7 mouse cellular contexts compared by ENCODE assay signal in genomic region chr19:38397004-38397403, GRCm38 (mm10). TPM values are rescaled to one million over a fixed set of nuclear protein-coding genes. Genes with fewer than 3 reads are reported as not detected.
DNase-seq lines count a peak whose midpoint lies in the region; ATAC-seq lines count a peak whose summit lies in the region.

No protein-coding gene starts in this region.

- peak overlapping the region; percentile 95 for H3K4me2 ChIP-seq in lung, embryonic 15.5 days
- peak overlapping the region; percentile 78 for H3K4me2 ChIP-seq in forebrain, embryonic 12.5 days
- peak overlapping the region; percentile 73 for H3K4me2 ChIP-seq in liver, embryonic 11.5 days
- peak overlapping the region; percentile 88 for H3K4me2 ChIP-seq in stomach, embryonic 16.5 days (ENCODE audit: low read depth, low read length)

- DNase-seq in lung, postnatal 10 days, result no peak
- no peak for DNase-seq in liver, embryonic 11.5 days (ENCODE audit: low spot score)
- DNase-seq in frontal cortex, postnatal 25 days (ENCODE audit: low spot score in 2 of 2), result no peak
- DNase-seq in layer of hippocampus, postnatal 14 days (ENCODE audit: low spot score in 2 of 2), result no peak

- H3K4me3 ChIP-seq in lung, embryonic 15.5 days, result no peak overlapping the region
- H3K4me3 ChIP-seq in forebrain, embryonic 12.5 days (replicated peaks), result peak overlapping the region; percentile 76
- H3K4me3 ChIP-seq in liver, embryonic 11.5 days (ENCODE audit: low read depth, low read length), result peak overlapping the region; percentile 62
- H3K4me3 ChIP-seq in stomach, embryonic 16.5 days (replicated peaks; ENCODE audit: low read length), result peak overlapping the region; percentile 71

- peaks cover 9% of the 10 kb centered on the region; the same call in 1 of the 2 replicates for H3K4me1 ChIP-seq in lung, embryonic 15.5 days
- peaks cover 15% of the 10 kb centered on the region for H3K4me1 ChIP-seq in forebrain, embryonic 12.5 days
- peaks cover 7% of the 10 kb centered on the region; the same call in 1 of the 2 replicates for H3K4me1 ChIP-seq in liver, embryonic 11.5 days (replicated peaks; ENCODE audit: control insufficient read depth, insufficient read depth, low read length)
- 0 out of 2 replicates have a peak, but pooled peaks cover 2% of the 10 kb centered on the region for H3K4me1 ChIP-seq in stomach, embryonic 16.5 days (ENCODE audit: control insufficient read depth, insufficient read depth, low read length)

- 53% methylated on average over 6 of the region's 6 CpGs for WGBS in lung, embryonic 15.5 days
- 22% methylated on average over 6 of the region's 6 CpGs for WGBS in forebrain, embryonic 12.5 days
- WGBS in liver, embryonic 11.5 days, result 61% methylated on average over 6 of the region's 6 CpGs
- WGBS in stomach, embryonic 16.5 days, result 54% methylated on average over 6 of the region's 6 CpGs

- no peak overlapping the region for H3K27ac ChIP-seq in lung, embryonic 15.5 days
- H3K27ac ChIP-seq in forebrain, embryonic 12.5 days, result no peak overlapping the region
- no peak overlapping the region for H3K27ac ChIP-seq in liver, embryonic 11.5 days (ENCODE audit: low read depth, low read length)
- no peak overlapping the region for H3K27ac ChIP-seq in stomach, embryonic 16.5 days (ENCODE audit: low read length)

- H3K9me3 ChIP-seq in lung, embryonic 15.5 days, result no peaks in the 10 kb centered on the region
- H3K9me3 ChIP-seq in forebrain, embryonic 12.5 days, result no peaks in the 10 kb centered on the region
- no peaks in the 10 kb centered on the region for H3K9me3 ChIP-seq in liver, embryonic 11.5 days (ENCODE audit: control insufficient read depth, low read length)
- no peaks in the 10 kb centered on the region for H3K9me3 ChIP-seq in stomach, embryonic 16.5 days (replicated peaks; ENCODE audit: control insufficient read depth, low read length)

- ATAC-seq in lung, embryonic 15.5 days (ENCODE audit: borderline replicate concordance, extremely low read depth, low FRiP score, low TSS enrichment), result no peak
- ATAC-seq in forebrain, embryonic 12.5 days (ENCODE audit: low FRiP score), result no peak
- ATAC-seq in liver, embryonic 11.5 days (replicated peaks; ENCODE audit: low FRiP score), result no peak
- ATAC-seq in stomach, embryonic 16.5 days (ENCODE audit: insufficient read depth, low FRiP score), result no peak

- H3K9ac ChIP-seq in lung, embryonic 15.5 days, result no peak overlapping the region
- no peak overlapping the region for H3K9ac ChIP-seq in forebrain, embryonic 12.5 days
- H3K9ac ChIP-seq in liver, embryonic 11.5 days (ENCODE audit: low read depth, low read length), result no peak overlapping the region; the same call in 1 of the 2 replicates
- no peak overlapping the region for H3K9ac ChIP-seq in stomach, embryonic 16.5 days (ENCODE audit: low read length)

- no peaks in the 10 kb centered on the region for H3K27me3 ChIP-seq in lung, embryonic 15.5 days
- H3K27me3 ChIP-seq in forebrain, embryonic 12.5 days, result no peaks in the 10 kb centered on the region
- H3K27me3 ChIP-seq in liver, embryonic 11.5 days (replicated peaks; ENCODE audit: control insufficient read depth, insufficient read depth, low read length), result no peaks in the 10 kb centered on the region
- H3K27me3 ChIP-seq in stomach, embryonic 16.5 days (ENCODE audit: control insufficient read depth, insufficient read depth, low read length), result no peaks in the 10 kb centered on the region

- H3K36me3 ChIP-seq in lung, embryonic 15.5 days, result no peaks in the 10 kb centered on the region
- 0 out of 2 replicates have a peak, but pooled peaks cover 4% of the 10 kb centered on the region for H3K36me3 ChIP-seq in forebrain, embryonic 12.5 days (replicated peaks)
- H3K36me3 ChIP-seq in liver, embryonic 11.5 days (ENCODE audit: control insufficient read depth, insufficient read depth, low read length), result no peaks in the 10 kb centered on the region
- H3K36me3 ChIP-seq in stomach, embryonic 16.5 days (ENCODE audit: control insufficient read depth, insufficient read depth, low read length), result no peaks in the 10 kb centered on the region

RNA-seq across cellular contexts. Expression of gene Slc35g1, which starts 1.2 kb away (rescaled TPM):
- 3.8 TPM in 2 replicates for polyA plus RNA-seq in lung, embryonic 15.5 days (2015; fragmentation: Nextera tagmentation; extraction: Ambion mirVana)
- 4.7 and 5.1 TPM in 2 replicates for polyA plus RNA-seq in forebrain, embryonic 12.5 days (2016; fragmentation: Nextera tagmentation; extraction: Ambion mirVana)
- polyA plus RNA-seq in liver, embryonic 11.5 days (2014; fragmentation: Nextera tagmentation; extraction: Ambion mirVana), result 9.1 and 9.4 TPM in 2 replicates
- polyA plus RNA-seq in stomach, embryonic 16.5 days (2015; fragmentation: Nextera tagmentation; extraction: Ambion mirVana), result 9.0 and 9.1 TPM in 2 replicates
- 1 to 10 TPM; 3.3 to 3.8 TPM for total RNA-seq in layer of hippocampus, postnatal 14 days (2021)
